8 mouse cellular contexts compared by ENCODE assay signal in genomic region chr14:33446561-33447023, GRCm38 (mm10). TPM values are rescaled to one million over a fixed set of nuclear protein-coding genes. Genes with fewer than 3 reads are reported as not detected.
A peak's percentile ranks its signal among the peaks of the same experiment; 100 is the strongest.
DNase-seq lines count a peak whose midpoint lies in the region; ATAC-seq and TF ChIP-seq lines count a peak whose summit lies in the region.

No protein-coding gene starts in this region.

- TF ChIP-seq EP300 in CH12.LX (IDR thresholded peaks at IDR 0.05; ENCODE audit: low read length), result no peak

- TF ChIP-seq RAD21 in CH12.LX (IDR thresholded peaks at IDR 0.05; ENCODE audit: low read depth, low read length), result no peak

- dilution Hi-C loops in CH12.LX (cut with MboI; ENCODE audit: extremely low pct_ligation_motif_present, extremely low pct_unique_long_range_greater_than_20kb, low sequenced_read_pairs), result no loop called here

- DNase-seq in kidney, postnatal 10 days, result no peak
- no peak for DNase-seq in CH12.LX (ENCODE audit: extremely low read depth)
- DNase-seq in c-Kit-positive CD71-negative TER-119-negative erythroid progenitor cells, embryonic 14.5 days (ENCODE audit: low read depth), result peak; percentile 14
- peak; percentile 65 for DNase-seq in hindbrain, embryonic 11.5 days (ENCODE audit: low spot score)
- DNase-seq in midbrain, embryonic 10.5 days (ENCODE audit: low spot score), result peak; percentile 68
- DNase-seq in c-Kit-positive CD71-positive TER-119-positive erythroid progenitor cells, embryonic 14.5 days (ENCODE audit: low spot score), result no peak
- no peak for DNase-seq in kidney, postnatal 25 days

- H3K9me3 ChIP-seq in kidney, embryonic 16.5 days (ENCODE audit: low read length), result no peaks in the 10 kb centered on the region
- H3K9me3 ChIP-seq in CH12.LX (replicated peaks; ENCODE audit: low read length), result no peaks in the 10 kb centered on the region
- no peaks in the 10 kb centered on the region for H3K9me3 ChIP-seq in hindbrain, embryonic 11.5 days (ENCODE audit: control insufficient read depth, low read length)
- no peaks in the 10 kb centered on the region for H3K9me3 ChIP-seq in midbrain, embryonic 10.5 days (replicated peaks)

- H3K9ac ChIP-seq in kidney, embryonic 16.5 days (replicated peaks; ENCODE audit: low read length), result peak overlapping the region; percentile 97
- peak overlapping the region; percentile 93 for H3K9ac ChIP-seq in CH12.LX (ENCODE audit: insufficient read depth, low read depth)
- H3K9ac ChIP-seq in hindbrain, embryonic 11.5 days (ENCODE audit: low read depth, low read length), result peak overlapping the region; percentile 92

- H3K4me2 ChIP-seq in kidney, embryonic 16.5 days (replicated peaks; ENCODE audit: low read depth, low read length), result peak overlapping the region; percentile 70
- peak overlapping the region; percentile 78 for H3K4me2 ChIP-seq in CH12.LX (ENCODE audit: insufficient read depth, low read depth, poor library complexity, severe bottlenecking)
- peak overlapping the region; percentile 42 for H3K4me2 ChIP-seq in hindbrain, embryonic 11.5 days (replicated peaks; ENCODE audit: low read depth, low read length)

- WGBS in kidney, embryonic 16.5 days, result under 1% methylated on average over 65 of the region's 72 CpGs
- under 1% methylated on average over 53 of the region's 72 CpGs for WGBS in hindbrain, embryonic 11.5 days
- under 1% methylated on average over 72 of the region's 72 CpGs for WGBS in midbrain, embryonic 10.5 days

- H3K27ac ChIP-seq in kidney, embryonic 16.5 days (ENCODE audit: low read length), result peak overlapping the region; percentile 94
- H3K27ac ChIP-seq in CH12.LX (ENCODE audit: insufficient read depth, low read depth), result no peak overlapping the region
- H3K27ac ChIP-seq in hindbrain, embryonic 11.5 days (ENCODE audit: low read depth, low read length), result peak overlapping the region; percentile 97
- peak overlapping the region; percentile 98 for H3K27ac ChIP-seq in midbrain, embryonic 10.5 days (replicated peaks)

- H3K4me1 ChIP-seq in kidney, embryonic 16.5 days (ENCODE audit: insufficient read depth, low read length), result peaks cover 17% of the 10 kb centered on the region
- H3K4me1 ChIP-seq in CH12.LX (ENCODE audit: control insufficient read depth in 1 of 2, insufficient read depth in 2 of 2), result peaks cover 7 to 18% of the 10 kb centered on the region in 2 experiments; a peak in 3 of 4 replicates
- H3K4me1 ChIP-seq in hindbrain, embryonic 11.5 days (replicated peaks; ENCODE audit: control insufficient read depth, insufficient read depth, low read length), result no peaks in the 10 kb centered on the region
- peaks cover 36% of the 10 kb centered on the region for H3K4me1 ChIP-seq in midbrain, embryonic 10.5 days

- no peaks in the 10 kb centered on the region for H3K79me2 ChIP-seq in CH12.LX (replicated peaks; ENCODE audit: control insufficient read depth, extremely low read depth, insufficient read depth, poor library complexity, severe bottlenecking)

- no peak for TF ChIP-seq CTCF in CH12.LX (conservative IDR thresholded peaks at IDR 0.05 in 1 of 2, IDR thresholded peaks at IDR 0.05 in 1 of 2; ENCODE audit: low read depth in 2 of 2, low read length in 2 of 2)

- H3K27me3 ChIP-seq in kidney, embryonic 16.5 days (ENCODE audit: insufficient read depth, low read length), result 0 out of 2 replicates have a peak, but pooled peaks cover 5% of the 10 kb centered on the region
- peaks cover 44% of the 10 kb centered on the region for H3K27me3 ChIP-seq in CH12.LX (replicated peaks)
- H3K27me3 ChIP-seq in hindbrain, embryonic 11.5 days (ENCODE audit: control insufficient read depth, insufficient read depth, low read length), result 0 out of 2 replicates have a peak, but pooled peaks cover 2% of the 10 kb centered on the region
- peaks cover 42% of the 10 kb centered on the region for H3K27me3 ChIP-seq in midbrain, embryonic 10.5 days (ENCODE audit: low read depth, poor library complexity, severe bottlenecking)

- peak overlapping the region; percentile 95 for H3K4me3 ChIP-seq in kidney, embryonic 16.5 days (ENCODE audit: low read length)
- peak overlapping the region; percentile 57 to 99 (median 86) for H3K4me3 ChIP-seq in CH12.LX (replicated peaks in 1 of 3; ENCODE audit: low read depth in 2 of 3, low read length in 2 of 3, poor library complexity in 1 of 3)
- H3K4me3 ChIP-seq in hindbrain, embryonic 11.5 days (ENCODE audit: low read depth, low read length), result peak overlapping the region; percentile 91
- H3K4me3 ChIP-seq in midbrain, embryonic 10.5 days, result peak overlapping the region; percentile 91

- in situ Hi-C loops in CH12.LX (cut with MboI; ENCODE audit: low pct_ligation_motif_present, low pct_unique_long_range_greater_than_20kb, low sequenced_read_pairs), result no loop called here

- no peak for TF ChIP-seq POLR2A in CH12.LX (IDR thresholded peaks at IDR 0.05; ENCODE audit: low read depth, low read length)

- H3K36me3 ChIP-seq in kidney, embryonic 16.5 days (ENCODE audit: insufficient read depth, low read length), result no peaks in the 10 kb centered on the region
- no peaks in the 10 kb centered on the region for H3K36me3 ChIP-seq in CH12.LX (replicated peaks in 1 of 2; ENCODE audit: control insufficient read depth in 1 of 2, insufficient read depth in 1 of 2, low read length in 1 of 2)
- H3K36me3 ChIP-seq in hindbrain, embryonic 11.5 days (ENCODE audit: control insufficient read depth, insufficient read depth, low read length), result no peaks in the 10 kb centered on the region
- no peaks in the 10 kb centered on the region for H3K36me3 ChIP-seq in midbrain, embryonic 10.5 days

- peak; percentile 60 for ATAC-seq in kidney, embryonic 16.5 days (ENCODE audit: low FRiP score, low TSS enrichment)
- ATAC-seq in hindbrain, embryonic 11.5 days (ENCODE audit: low FRiP score), result peak; percentile 58

TF ChIP-seq in CH12.LX, 34 proteins besides CTCF, POLR2A, EP300 and RAD21:
- TF ChIP-seq SIN3A (IDR thresholded peaks at IDR 0.05; ENCODE audit: low read length) (peak; percentile 37), USF1 (IDR thresholded peaks at IDR 0.05; ENCODE audit: low read depth, low read length) (no peak)

RNA-seq across cellular contexts. Expression of gene Mapk8, which starts 0.4 kb away (rescaled TPM):
- polyA plus RNA-seq in kidney, embryonic 16.5 days (2015; fragmentation: Nextera tagmentation; extraction: Ambion mirVana), result 15.2 and 18.3 TPM in 2 replicates
- total RNA-seq in CH12.LX (2012; rRNA removed) (9.1 TPM in 2 replicates), CH12.LX (2014; rRNA removed) (31.9 and 33.4 TPM in 2 replicates)
- polyA plus RNA-seq in CH12.LX (2012; ENCODE audit: insufficient read length, low read depth), result 21.2 and 21.9 TPM in 2 replicates
- polyA plus RNA-seq in hindbrain, embryonic 11.5 days (2014; fragmentation: Nextera tagmentation; extraction: Ambion mirVana), result 26.8 and 36.0 TPM in 2 replicates
- polyA plus RNA-seq in midbrain, embryonic 10.5 days (2016; fragmentation: Nextera tagmentation; extraction: Ambion mirVana), result 17.3 and 19.8 TPM in 2 replicates

RNA-seq across cellular contexts. Expression of gene Frmpd2, which starts 24.9 kb away (rescaled TPM):
- 0.02 and 0.06 TPM in 2 replicates for polyA plus RNA-seq in kidney, embryonic 16.5 days (2015; fragmentation: Nextera tagmentation; extraction: Ambion mirVana)
- total RNA-seq in CH12.LX (2012; rRNA removed) (not detected in 2 replicates), CH12.LX (2014; rRNA removed) (not detected in 2 replicates)
- not detected in 2 replicates for polyA plus RNA-seq in CH12.LX (2012; ENCODE audit: insufficient read length, low read depth)
- 0.12 and 0.14 TPM in 2 replicates for polyA plus RNA-seq in hindbrain, embryonic 11.5 days (2014; fragmentation: Nextera tagmentation; extraction: Ambion mirVana)
- not detected in 2 replicates for polyA plus RNA-seq in midbrain, embryonic 10.5 days (2016; fragmentation: Nextera tagmentation; extraction: Ambion mirVana)

Comparison
In these comparisons a context has a peak if more than half of its experiments do, and no peak if none do; other contexts are left out.
1. DNase-seq: peak in c-Kit-positive CD71-negative TER-119-negative erythroid progenitor cells, embryonic 14.5 days (single experiment), hindbrain, embryonic 11.5 days (single experiment) and midbrain, embryonic 10.5 days (single experiment); none in kidney, postnatal 10 days (single experiment), CH12.LX (single experiment), c-Kit-positive CD71-positive TER-119-positive erythroid progenitor cells, embryonic 14.5 days (single experiment) and kidney, postnatal 25 days (0 of 2).
2. Peak in every context shown above with its lines, with median percentiles within 50 percentile points of each other: H3K4me2 ChIP-seq, H3K4me3 ChIP-seq and H3K9ac ChIP-seq.